Mouse (Mus musculus): ENCODE measurements around the gene Shroom3. TPM values are rescaled to one million over a fixed set of nuclear protein-coding genes. Genes with fewer than 3 reads are reported as not detected.

Gene Shroom3
- 2.6 and 2.7 TPM in 2 replicates for polyA plus RNA-seq (2015; fragmentation: Nextera tagmentation; extraction: Ambion mirVana)

DNA sequence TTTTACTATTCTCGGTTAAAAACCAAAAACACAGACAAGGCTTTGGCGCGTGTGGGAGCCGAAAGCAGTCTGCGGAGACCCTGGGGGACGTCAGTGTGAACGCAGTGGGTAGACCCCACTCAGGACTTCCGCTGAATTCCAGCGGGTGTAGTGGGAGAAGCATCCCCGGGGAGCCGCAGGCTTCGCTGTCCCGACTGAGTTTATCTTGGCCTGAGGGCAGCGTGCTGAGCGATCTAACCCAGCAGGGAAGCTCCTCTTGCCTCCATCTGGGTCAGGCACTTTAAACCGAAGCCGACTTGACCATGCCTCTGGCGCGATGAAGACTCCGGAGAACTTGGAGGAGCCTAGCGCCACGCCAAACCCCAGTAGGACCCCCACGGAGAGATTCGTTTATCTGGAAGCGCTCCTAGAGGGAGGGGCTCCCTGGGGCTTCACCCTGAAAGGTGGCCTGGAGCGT lies at the start of gene Shroom3:
Shroom3 (plus strand) TSS at position 85 of the 457 bp plus-strand sequence.

GRCm38 (mm10) chr5:92674859-92675573 lies 8.2 kb upstream of the Shroom3 start, which contains the start of gene Ccdc158:
Gene Ccdc158 (minus strand): TSS chr5:92675271.

MicroRNA genes within 50 kb of the gene (microRNA counts, 519-probe panel; counts per million panel counts)
- microRNA mmu-miR-1961: 88.3 counts per million

Other genes starting within 250 kb of the Shroom3 start
- gene Nup54, start 248.2 kb upstream of the Shroom3 start, polyA plus RNA-seq (2015; fragmentation: Nextera tagmentation; extraction: Ambion mirVana): 31.9 and 35.4 TPM in 2 replicates
- 11.5 and 13.2 TPM in 2 replicates for gene Scarb2, start 176.6 kb upstream of the Shroom3 start, polyA plus RNA-seq (2015; fragmentation: Nextera tagmentation; extraction: Ambion mirVana)
- gene Fam47e, start 128.4 kb upstream of the Shroom3 start, polyA plus RNA-seq (2015; fragmentation: Nextera tagmentation; extraction: Ambion mirVana): 0.10 TPM in 1 of 2 replicates, not detected in the other
- 25.9 and 33.9 TPM in 2 replicates for gene Stbd1, start 80.4 kb upstream of the Shroom3 start, polyA plus RNA-seq (2015; fragmentation: Nextera tagmentation; extraction: Ambion mirVana)
- 0.49 and 0.51 TPM in 2 replicates for gene Ccdc158, start 8.2 kb upstream of the Shroom3 start, polyA plus RNA-seq (2015; fragmentation: Nextera tagmentation; extraction: Ambion mirVana)

Data from spleen, postnatal 0 days (tissue).